Mouse (Mus musculus) testis, postnatal 10 days (tissue): ENCODE results near the gene Ahnak2.
"Not testable (repeated sequence)": the region's sequence is repeated elsewhere in the genome, so short reads cannot be mapped to it uniquely, and the experiment has no call there.

Source experiments
- DNase-seq: peaks from one replicate; pipeline ENCODE4 v3.0.0; 2021; ENCODE audit warnings: low spot score

The Ahnak2 gene

GRCm38 (mm10) chr12:112821216-112821615, 18.8 kb upstream of the Ahnak2 start:
- DNase-seq, result no peak

- no peak for DNase-seq
Observed at GRCm38 (mm10) chr12:112820401-112820999, 18.0 kb upstream of the Ahnak2 start.

GRCm38 (mm10) chr12:112819057-112819662, 16.7 kb upstream of the Ahnak2 start:
- no peak for DNase-seq

- DNase-seq, result not testable (repeated sequence)
Observed at GRCm38 (mm10) chr12:112816866-112817265, 14.4 kb upstream of the Ahnak2 start.

GRCm38 (mm10) chr12:112816294-112816693, 13.8 kb upstream of the Ahnak2 start:
- DNase-seq, result no peak

GRCm38 (mm10) chr12:112814682-112815470, 12.4 kb upstream of the Ahnak2 start:
- no peak for DNase-seq

GRCm38 (mm10) chr12:112813370-112813769, 10.9 kb upstream of the Ahnak2 start:
- no peak for DNase-seq

- no peak for DNase-seq
Observed at GRCm38 (mm10) chr12:112810092-112810885, 7.8 kb upstream of the Ahnak2 start.

- DNase-seq, result no peak
Observed at GRCm38 (mm10) chr12:112809641-112810040, 7.2 kb upstream of the Ahnak2 start.

GRCm38 (mm10) chr12:112808587-112809364, 6.3 kb upstream of the Ahnak2 start, which contains the start of gene Clba1:
Gene Clba1 (plus strand): TSS chr12:112808937.
- DNase-seq, result peak; percentile 95

- no peak for DNase-seq
Observed at GRCm38 (mm10) chr12:112808212-112808586, 5.7 kb upstream of the Ahnak2 start.

- no peak for DNase-seq
Observed at GRCm38 (mm10) chr12:112807796-112808195, 5.3 kb upstream of the Ahnak2 start.

- DNase-seq, result no peak
Observed at GRCm38 (mm10) chr12:112806044-112806443, 3.6 kb upstream of the Ahnak2 start.

- no peak for DNase-seq
Observed at GRCm38 (mm10) chr12:112804046-112804445, 1.6 kb upstream of the Ahnak2 start.

- DNase-seq, result no peak
Observed at GRCm38 (mm10) chr12:112802917-112803316, 460 bp upstream of the Ahnak2 start.

- DNase-seq, result peak; percentile 88
Observed at GRCm38 (mm10) chr12:112800476-112800875, 2.0 kb downstream of the Ahnak2 start.

GRCm38 (mm10) chr12:112799237-112799970, 3.1 kb downstream of the Ahnak2 start:
- no peak for DNase-seq

GRCm38 (mm10) chr12:112798716-112799115, 3.7 kb downstream of the Ahnak2 start:
- no peak for DNase-seq

GRCm38 (mm10) chr12:112798332-112798681, 4.2 kb downstream of the Ahnak2 start:
- DNase-seq, result no peak

GRCm38 (mm10) chr12:112797672-112798331, 4.7 kb downstream of the Ahnak2 start:
- no peak for DNase-seq
